Mouse (Mus musculus) kidney, embryonic 16.5 days (tissue): ENCODE data around the gene Tcp11x2. TPM values are rescaled to one million over a fixed set of nuclear protein-coding genes. Genes with fewer than 3 reads are reported as not detected.

Experiments used
- ATAC-seq: fragments of 200-750 bp; cut with Nextera tagmentation; 2 replicates; pipeline ENCODE4 v1.8.0; 2017; ENCODE audit warnings: moderate TSS enrichment; ENCODE audit not compliant: low FRiP score, low TSS enrichment
- H3K27ac ChIP-seq: fragments of 300-500 bp; sonication (generic); 2 replicates; pipeline ENCODE4 v1.5.1; 2014; ENCODE audit warnings: low read length
- H3K27me3 ChIP-seq: fragments of 300-500 bp; sonication (generic); 2 replicates; pipeline ENCODE4 v1.6.1; 2014; ENCODE audit warnings: low read length, control low read depth, mixed read lengths; ENCODE audit not compliant: insufficient read depth
- H3K36me3 ChIP-seq: fragments of 300-500 bp; sonication (generic); 2 replicates; pipeline ENCODE4 v1.6.1; 2014; ENCODE audit warnings: low read length, control low read depth, mixed read lengths; ENCODE audit not compliant: insufficient read depth
- H3K4me1 ChIP-seq: fragments of 300-500 bp; sonication (generic); 2 replicates; pipeline ENCODE4 v1.6.1; 2014; ENCODE audit warnings: low read length, control low read depth, mixed read lengths; ENCODE audit not compliant: insufficient read depth
- H3K4me2 ChIP-seq: fragments of 300-500 bp; sonication (generic); replicated peaks from 2 replicates; pipeline ENCODE4 v1.6.1; 2014; ENCODE audit warnings: low read depth, low read length
- H3K4me3 ChIP-seq: fragments of 300-500 bp; sonication (generic); 2 replicates; pipeline ENCODE4 v1.5.1; 2014; ENCODE audit warnings: mild to moderate bottlenecking, low read length
- H3K9ac ChIP-seq: fragments of 300-500 bp; sonication (generic); replicated peaks from 2 replicates; pipeline ENCODE4 v1.6.1; 2014; ENCODE audit warnings: low read length
- H3K9me3 ChIP-seq: fragments of 300-500 bp; sonication (generic); 2 replicates; pipeline ENCODE4 v1.6.1; 2016; ENCODE audit warnings: low read length, control low read depth
- WGBS: fragments of 180-500 bp; shearing (Covaris S2); extraction: QIAGEN DNeasy Blood & Tissue Kit; methylation state at CpG from one replicate; pipeline ENCODE4 v1.1.7; 2014; 5-methylcytosine and 5-hydroxymethylcytosine counted together
- polyA plus RNA-seq: library from polyadenylated mRNA; unstranded; fragments of >200 nt; fragmentation: Nextera tagmentation; extraction: Ambion mirVana; gene quantifications from 2 replicates; pipeline ENCODE4 v1.2.1, GENCODE M21; 2015

The Tcp11x2 gene
- not detected in 2 replicates for polyA plus RNA-seq

DNA sequence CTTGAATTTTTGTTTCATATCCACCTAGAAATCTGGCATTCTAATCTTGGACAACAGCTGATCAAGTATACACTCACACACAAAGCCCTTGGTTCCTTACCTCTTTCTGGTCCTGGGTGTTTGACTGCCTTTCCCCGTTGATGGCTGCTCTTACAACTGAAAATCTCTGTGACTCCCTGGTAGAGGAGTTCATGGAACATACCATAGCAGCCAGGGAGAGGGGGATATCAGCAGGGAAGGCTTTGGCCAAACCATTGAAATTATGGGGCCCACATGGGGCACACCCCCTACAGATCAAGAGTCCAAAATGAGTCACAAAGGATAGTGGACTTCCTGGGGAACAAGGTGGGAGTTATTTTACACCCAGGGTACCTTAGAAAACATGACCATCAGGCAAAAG is at the start of gene Tcp11x2:
Gene Tcp11x2, minus strand, starts transcription at position 158 of the 400 bp plus-strand sequence.
- WGBS, result 67% methylated on average over 1 of the region's 1 CpGs
- H3K27ac ChIP-seq, result no peak within 1 kb of the TSS
- no peak within 1 kb of the TSS for H3K4me2 ChIP-seq
- no peaks in the 10 kb centered on the region for H3K36me3 ChIP-seq
- H3K9ac ChIP-seq, result no peak within 1 kb of the TSS
- no peak for ATAC-seq
- no peak within 1 kb of the TSS for H3K4me3 ChIP-seq
- H3K27me3 ChIP-seq, result peaks cover 3% of the 10 kb centered on the region; the same call in 1 of the 2 replicates
- no peaks in the 10 kb centered on the region for H3K4me1 ChIP-seq
- no peaks in the 10 kb centered on the region for H3K9me3 ChIP-seq

DNA sequence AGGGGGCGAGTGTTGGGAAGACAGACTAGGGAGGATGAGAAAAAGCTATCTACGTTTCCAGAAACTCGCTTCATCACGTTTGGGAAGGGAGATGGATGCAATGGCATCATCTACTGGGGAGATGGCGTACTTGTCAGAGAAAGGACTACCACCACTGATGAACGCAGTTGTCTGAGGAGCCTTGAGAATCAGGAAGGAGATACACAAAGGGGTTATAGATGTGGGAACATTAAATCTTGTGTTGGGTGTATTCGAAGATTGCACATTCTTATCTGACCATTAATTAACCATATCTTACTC is 49.4 kb upstream of the Tcp11x2 start:
- ATAC-seq, result peak; percentile 9; the same call in 1 of the 2 replicates
- no peaks in the 10 kb centered on the region for H3K36me3 ChIP-seq
- no peaks in the 10 kb centered on the region for H3K9me3 ChIP-seq
- H3K4me3 ChIP-seq, result peak overlapping the region; percentile 70
- H3K9ac ChIP-seq, result peak overlapping the region; percentile 73
- H3K4me1 ChIP-seq, result no peaks in the 10 kb centered on the region
- WGBS, result 29% methylated on average over 7 of the region's 7 CpGs
- H3K27me3 ChIP-seq, result peaks cover 9% of the 10 kb centered on the region; the same call in 1 of the 2 replicates
- H3K27ac ChIP-seq, result peak overlapping the region; percentile 43; the same call in 1 of the 2 replicates
- peak overlapping the region; percentile 59 for H3K4me2 ChIP-seq

GRCm38 (mm10) chrX:135742304-135743055 is 48.9 kb upstream of the Tcp11x2 start, which contains the start of the genes Armcx5 and Gprasp1:
Gene Armcx5, plus strand, starts transcription at chrX:135742733.
Gene Gprasp1, plus strand, starts transcription at chrX:135742733.
- peak; percentile 99 for ATAC-seq
- 22% methylated on average over 48 of the region's 48 CpGs for WGBS
- Histone ChIP-seq H3K36me3 (no peaks in the 10 kb centered on the region), H3K27ac (peak within 1 kb of the TSS; percentile 81), H3K4me3 (peak within 1 kb of the TSS; percentile 70), H3K4me2 (peak within 1 kb of the TSS; percentile 59), H3K9me3 (no peaks in the 10 kb centered on the region), H3K9ac (peak within 1 kb of the TSS; percentile 73), H3K27me3 (peaks cover 9% of the 10 kb centered on the region; the same call in 1 of the 2 replicates), H3K4me1 (no peaks in the 10 kb centered on the region)

GRCm38 (mm10) chrX:135738730-135739520 is 45.3 kb upstream of the Tcp11x2 start:
- WGBS, result 88% methylated on average over 2 of the region's 2 CpGs
- Histone ChIP-seq H3K9me3 (no peaks in the 10 kb centered on the region), H3K9ac (no peak overlapping the region), H3K4me2 (no peak overlapping the region), H3K27ac (no peak overlapping the region), H3K4me3 (no peak overlapping the region), H3K36me3 (no peaks in the 10 kb centered on the region), H3K4me1 (no peaks in the 10 kb centered on the region), H3K27me3 (peaks cover 9% of the 10 kb centered on the region; the same call in 1 of the 2 replicates)
- ATAC-seq, result no peak

DNA sequence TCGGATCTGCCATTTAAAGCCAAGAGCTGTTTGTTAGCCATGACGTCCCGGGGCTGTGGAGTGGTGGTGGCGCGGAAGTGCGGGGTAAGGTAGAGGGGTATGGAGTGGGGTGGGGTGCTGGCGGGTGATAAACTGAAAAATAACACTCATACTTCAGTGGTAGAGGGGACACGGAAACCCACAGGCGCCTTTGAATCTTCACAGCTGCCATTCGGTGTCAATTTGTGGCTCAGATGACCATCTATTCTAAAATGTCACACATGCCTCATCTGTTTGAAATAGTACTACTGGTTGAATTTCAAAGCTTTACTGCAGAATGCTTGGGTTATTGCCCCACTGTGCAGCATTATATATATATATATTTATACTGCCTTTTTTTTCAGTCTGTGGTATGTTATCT is 31.6 kb upstream of the Tcp11x2 start, which contains the start of gene Tmsb15a:
Gene Tmsb15a, minus strand, starts transcription at position 101 of the 400 bp plus-strand sequence.
- Histone ChIP-seq H3K27ac (no peak within 1 kb of the TSS), H3K4me2 (no peak within 1 kb of the TSS), H3K27me3 (peaks cover 2% of the 10 kb centered on the region; the same call in 1 of the 2 replicates), H3K4me1 (no peaks in the 10 kb centered on the region), H3K4me3 (no peak within 1 kb of the TSS), H3K9me3 (no peaks in the 10 kb centered on the region), H3K9ac (no peak within 1 kb of the TSS), H3K36me3 (no peaks in the 10 kb centered on the region)
- 82% methylated on average over 10 of the region's 10 CpGs for WGBS
- no peak for ATAC-seq

DNA sequence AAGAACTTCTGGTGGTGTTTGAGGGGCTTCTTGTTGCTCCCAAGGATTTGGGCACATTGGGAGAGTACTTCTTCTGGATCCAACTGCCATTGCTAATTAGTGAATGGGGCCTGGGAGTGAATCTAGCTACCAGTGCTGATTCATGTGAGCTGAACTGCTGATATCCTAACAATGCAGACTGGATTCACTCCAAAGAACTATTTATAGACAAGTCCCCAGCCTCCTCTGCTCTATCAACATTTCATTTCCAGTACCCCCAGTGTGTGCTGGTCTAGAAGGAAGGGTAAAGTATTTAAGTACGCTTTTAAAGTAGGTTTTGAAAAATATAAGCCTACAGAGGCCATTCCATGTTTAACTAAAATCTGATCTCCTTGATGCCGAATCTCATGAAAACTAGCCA is 19.3 kb upstream of the Tcp11x2 start:
- H3K4me1 ChIP-seq, result no peaks in the 10 kb centered on the region
- WGBS, result 81% methylated on average over 2 of the region's 2 CpGs
- no peak overlapping the region for H3K4me2 ChIP-seq
- no peak overlapping the region for H3K9ac ChIP-seq
- no peaks in the 10 kb centered on the region for H3K9me3 ChIP-seq
- ATAC-seq, result no peak
- peaks cover 12% of the 10 kb centered on the region; the same call in 1 of the 2 replicates for H3K27me3 ChIP-seq
- H3K36me3 ChIP-seq, result no peaks in the 10 kb centered on the region
- no peak overlapping the region for H3K4me3 ChIP-seq
- H3K27ac ChIP-seq, result no peak overlapping the region

DNA sequence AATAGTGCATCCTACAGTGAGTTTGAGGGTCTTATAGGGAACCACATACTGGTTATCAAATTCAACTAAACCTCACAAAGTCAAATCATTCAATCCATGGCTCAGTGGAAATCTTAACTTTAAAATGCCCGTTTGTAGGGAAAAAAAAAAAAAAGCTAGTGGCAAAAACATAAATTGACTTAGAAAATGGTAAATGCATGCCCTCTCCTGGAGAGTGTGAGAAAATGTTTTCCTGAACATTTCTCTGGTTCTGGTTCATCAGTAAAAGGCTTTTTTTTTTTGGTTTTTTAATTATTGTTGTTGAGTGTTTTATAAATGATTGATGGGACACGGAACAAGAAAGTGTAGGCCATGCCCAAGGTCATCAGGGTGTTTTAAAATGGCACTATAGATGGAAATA is 10.8 kb upstream of the Tcp11x2 start:
- Histone ChIP-seq H3K36me3 (no peaks in the 10 kb centered on the region), H3K27ac (no peak overlapping the region), H3K27me3 (peaks cover 6% of the 10 kb centered on the region; the same call in 1 of the 2 replicates), H3K9me3 (no peaks in the 10 kb centered on the region), H3K4me3 (no peak overlapping the region), H3K4me2 (no peak overlapping the region), H3K4me1 (no peaks in the 10 kb centered on the region), H3K9ac (no peak overlapping the region)
- ATAC-seq, result no peak
- WGBS, result 29% methylated on average over 2 of the region's 2 CpGs

GRCm38 (mm10) chrX:135703111-135703510 is 9.5 kb upstream of the Tcp11x2 start:
- WGBS, result 91% methylated on average over 1 of the region's 1 CpGs
- no peak for ATAC-seq

GRCm38 (mm10) chrX:135687802-135688201 is 5.8 kb downstream of the Tcp11x2 start:
- H3K4me2 ChIP-seq, result no peak overlapping the region
- H3K27me3 ChIP-seq, result peaks cover 3% of the 10 kb centered on the region; the same call in 1 of the 2 replicates
- no peaks in the 10 kb centered on the region for H3K9me3 ChIP-seq
- no peak overlapping the region for H3K27ac ChIP-seq
- WGBS, result 74% methylated on average over 3 of the region's 3 CpGs
- H3K4me3 ChIP-seq, result no peak overlapping the region
- H3K4me1 ChIP-seq, result no peaks in the 10 kb centered on the region
- H3K9ac ChIP-seq, result no peak overlapping the region
- no peaks in the 10 kb centered on the region for H3K36me3 ChIP-seq
- no peak for ATAC-seq

More at GRCm38 (mm10) chrX:135703111-135703510, 9.5 kb upstream of the Tcp11x2 start:
- Histone ChIP-seq H3K9me3 (no peaks in the 10 kb centered on the region), H3K36me3 (no peaks in the 10 kb centered on the region), H3K9ac (no peak overlapping the region), H3K4me1 (no peaks in the 10 kb centered on the region), H3K4me2 (no peak overlapping the region), H3K27ac (no peak overlapping the region), H3K27me3 (peaks cover 5% of the 10 kb centered on the region; the same call in 1 of the 2 replicates), H3K4me3 (no peak overlapping the region)
